Mouse (Mus musculus): ENCODE results near the gene Olfr24. TPM values are rescaled to one million over a fixed set of nuclear protein-coding genes. Genes with fewer than 3 reads are reported as not detected.
"Not testable (repeated sequence)": the region's sequence is repeated elsewhere in the genome, so short reads cannot be mapped to it uniquely, and the experiment has no call there.

Gene Olfr24
- polyA plus RNA-seq (2015; fragmentation: Nextera tagmentation; extraction: Ambion mirVana): not detected in 2 replicates

DNA sequence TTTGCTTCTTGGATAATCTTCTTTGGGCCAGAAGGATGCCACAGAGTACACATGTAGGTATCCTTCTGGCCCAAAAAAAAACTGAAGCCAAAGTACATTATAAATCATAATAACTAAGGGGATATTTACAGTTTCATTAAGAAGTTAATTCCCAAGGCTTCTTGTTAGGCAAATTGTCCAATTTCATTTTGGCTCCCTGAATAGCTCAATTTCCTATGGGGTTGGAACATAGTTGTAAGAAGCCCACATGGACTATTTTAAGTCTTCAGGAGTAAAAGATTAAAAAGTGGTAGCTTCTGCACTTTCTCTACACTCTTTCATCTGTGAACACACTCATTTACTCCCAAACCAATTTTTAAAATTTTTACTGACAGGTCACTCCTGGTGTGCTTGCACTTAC, at the start of gene Olfr24:
Gene Olfr24, minus strand, starts transcription at position 101 of the 400 bp plus-strand sequence.
- no peaks in the 10 kb centered on the region for H3K9me3 ChIP-seq (replicated peaks; ENCODE audit: control insufficient read depth, low read length)
- H3K36me3 ChIP-seq (ENCODE audit: control insufficient read depth, insufficient read depth): no peaks in the 10 kb centered on the region
- no peak for ATAC-seq (ENCODE audit: low read depth)
- no peak within 1 kb of the TSS for H3K4me3 ChIP-seq (ENCODE audit: low read depth, low read length)
- no peak within 1 kb of the TSS for H3K27ac ChIP-seq (ENCODE audit: low read length)
- H3K27me3 ChIP-seq (ENCODE audit: control insufficient read depth, insufficient read depth, low read depth, low read length): no peaks in the 10 kb centered on the region
- no peaks in the 10 kb centered on the region for H3K4me1 ChIP-seq (ENCODE audit: control insufficient read depth, low read depth, low read length)
- H3K4me2 ChIP-seq (ENCODE audit: low read depth, low read length): no peak within 1 kb of the TSS
- no peak within 1 kb of the TSS for H3K9ac ChIP-seq (ENCODE audit: low read depth, low read length)

DNA sequence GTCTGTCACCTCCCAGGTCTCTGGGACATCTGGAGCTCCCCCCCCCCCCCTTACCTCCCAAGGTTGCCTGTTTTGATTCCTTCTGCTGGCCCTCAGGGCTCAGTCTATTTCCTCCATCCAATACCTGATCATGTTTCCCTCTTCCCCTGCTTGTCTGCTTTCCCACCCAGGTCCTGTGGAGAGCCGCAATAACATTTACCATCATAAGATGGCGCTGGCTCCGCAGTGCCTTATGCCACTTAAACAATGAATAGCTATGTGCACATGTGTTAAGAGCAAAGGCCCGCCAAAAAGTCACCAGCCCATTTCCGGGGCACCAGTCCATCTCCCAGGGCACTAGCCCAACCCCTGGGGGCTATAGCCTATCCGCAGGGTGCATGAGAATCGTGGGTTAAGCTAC, 21.5 kb upstream of the Olfr24 start:
- no peaks in the 10 kb centered on the region for H3K9me3 ChIP-seq (replicated peaks; ENCODE audit: control insufficient read depth, low read length)
- H3K27me3 ChIP-seq (ENCODE audit: control insufficient read depth, insufficient read depth, low read depth, low read length): no peaks in the 10 kb centered on the region
- H3K4me2 ChIP-seq (ENCODE audit: low read depth, low read length): no peak overlapping the region
- 47% methylated on average over 7 of the region's 7 CpGs for WGBS (ENCODE audit: insufficient replicate concordance)
- no peak overlapping the region for H3K4me3 ChIP-seq (ENCODE audit: low read depth, low read length)
- no peak for ATAC-seq (ENCODE audit: low read depth)
- H3K36me3 ChIP-seq (ENCODE audit: control insufficient read depth, insufficient read depth): no peaks in the 10 kb centered on the region
- no peak overlapping the region for H3K9ac ChIP-seq (ENCODE audit: low read depth, low read length)
- no peak overlapping the region for H3K27ac ChIP-seq (ENCODE audit: low read length)
- H3K4me1 ChIP-seq (ENCODE audit: control insufficient read depth, low read depth, low read length): no peaks in the 10 kb centered on the region

DNA sequence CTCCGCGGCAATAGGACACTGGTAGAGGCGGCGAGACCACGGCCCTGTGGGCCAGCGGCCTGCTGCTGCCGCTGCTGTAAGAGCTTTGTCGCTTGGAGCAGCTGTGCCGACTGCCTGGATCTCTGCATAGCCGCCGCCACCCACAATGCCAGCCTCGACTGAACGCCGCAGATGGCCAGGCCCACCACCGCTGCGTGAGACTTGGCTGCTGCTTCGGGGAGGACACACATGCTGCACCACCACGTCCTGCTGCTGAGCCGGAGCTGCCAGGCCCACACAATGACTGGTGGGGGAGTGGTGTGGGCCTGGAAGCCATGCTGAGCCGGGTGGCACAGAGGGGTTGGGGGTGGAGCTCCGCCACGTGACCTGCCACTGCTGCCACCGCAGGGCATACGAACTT, 15.7 kb upstream of the Olfr24 start:
- Histone ChIP-seq H3K27ac (ENCODE audit: low read length) (no peak overlapping the region), H3K9me3 (replicated peaks; ENCODE audit: control insufficient read depth, low read length) (no peaks in the 10 kb centered on the region), H3K27me3 (ENCODE audit: control insufficient read depth, insufficient read depth, low read depth, low read length) (no peaks in the 10 kb centered on the region), H3K4me3 (ENCODE audit: low read depth, low read length) (no peak overlapping the region), H3K4me1 (ENCODE audit: control insufficient read depth, low read depth, low read length) (no peaks in the 10 kb centered on the region), H3K9ac (ENCODE audit: low read depth, low read length) (no peak overlapping the region), H3K36me3 (ENCODE audit: control insufficient read depth, insufficient read depth) (no peaks in the 10 kb centered on the region), H3K4me2 (ENCODE audit: low read depth, low read length) (no peak overlapping the region)
- no peak for ATAC-seq (ENCODE audit: low read depth)
- 62% methylated on average over 24 of the region's 24 CpGs for WGBS (ENCODE audit: insufficient replicate concordance)

DNA sequence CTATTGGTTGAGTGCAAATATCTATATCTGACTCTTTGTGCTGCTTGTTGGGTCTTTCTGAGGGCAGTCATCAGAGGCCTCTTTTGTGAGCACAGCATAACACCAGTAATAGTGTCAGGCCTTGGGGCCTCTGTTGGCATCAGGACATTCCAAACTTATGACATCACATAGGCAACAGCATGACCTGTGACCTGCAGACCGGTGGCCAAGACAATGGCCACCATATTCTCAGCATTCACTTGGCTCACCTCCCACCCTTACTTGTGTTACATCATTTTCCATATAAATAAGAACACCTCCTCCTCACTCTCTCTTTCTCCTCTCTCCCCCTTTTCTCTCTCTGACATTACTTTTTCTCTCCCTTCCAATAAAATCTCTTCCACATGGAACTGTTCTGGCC, 15.2 kb upstream of the Olfr24 start:
- 67% methylated on average over 1 of the region's 1 CpGs for WGBS (ENCODE audit: insufficient replicate concordance)

DNA sequence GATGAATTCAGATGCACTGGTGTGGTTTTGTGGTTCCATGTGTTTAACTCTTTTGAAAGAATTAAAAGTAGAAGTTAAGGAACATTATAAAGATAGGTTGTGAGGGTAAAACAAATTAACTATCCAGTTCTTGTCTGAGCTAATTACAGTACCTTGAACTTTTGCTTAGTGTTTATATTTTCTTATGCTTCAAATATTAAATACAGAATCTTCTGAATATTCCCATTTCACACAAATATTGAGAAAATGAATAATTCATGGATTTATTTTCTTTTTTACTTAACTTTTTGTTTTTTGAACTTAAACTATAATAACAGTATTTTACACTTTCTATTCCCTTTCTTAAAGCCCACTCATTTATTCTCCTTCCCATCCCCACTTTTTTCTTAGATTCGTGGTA, 8.2 kb downstream of the Olfr24 start:
- H3K4me1 ChIP-seq (ENCODE audit: control insufficient read depth, low read depth, low read length): no peaks in the 10 kb centered on the region
- no peaks in the 10 kb centered on the region for H3K27me3 ChIP-seq (ENCODE audit: control insufficient read depth, insufficient read depth, low read depth, low read length)
- no peak overlapping the region for H3K27ac ChIP-seq (ENCODE audit: low read length)
- no peaks in the 10 kb centered on the region for H3K36me3 ChIP-seq (ENCODE audit: control insufficient read depth, insufficient read depth)
- ATAC-seq (ENCODE audit: low read depth): no peak
- no peak overlapping the region for H3K4me3 ChIP-seq (ENCODE audit: low read depth, low read length)
- H3K9ac ChIP-seq (ENCODE audit: low read depth, low read length): no peak overlapping the region
- WGBS (ENCODE audit: insufficient replicate concordance): 42% methylated on average over 1 of the region's 1 CpGs
- H3K4me2 ChIP-seq (ENCODE audit: low read depth, low read length): no peak overlapping the region
- H3K9me3 ChIP-seq (replicated peaks; ENCODE audit: control insufficient read depth, low read length): no peaks in the 10 kb centered on the region

More for the DNA sequence above, 15.2 kb upstream of the Olfr24 start:
- Histone ChIP-seq H3K9ac (ENCODE audit: low read depth, low read length) (no peak overlapping the region), H3K27me3 (ENCODE audit: control insufficient read depth, insufficient read depth, low read depth, low read length) (no peaks in the 10 kb centered on the region), H3K9me3 (replicated peaks; ENCODE audit: control insufficient read depth, low read length) (no peaks in the 10 kb centered on the region), H3K36me3 (ENCODE audit: control insufficient read depth, insufficient read depth) (no peaks in the 10 kb centered on the region), H3K4me2 (ENCODE audit: low read depth, low read length) (no peak overlapping the region), H3K27ac (ENCODE audit: low read length) (no peak overlapping the region), H3K4me1 (ENCODE audit: control insufficient read depth, low read depth, low read length) (no peaks in the 10 kb centered on the region), H3K4me3 (ENCODE audit: low read depth, low read length) (no peak overlapping the region)
- no peak for ATAC-seq (ENCODE audit: low read depth)

DNA sequence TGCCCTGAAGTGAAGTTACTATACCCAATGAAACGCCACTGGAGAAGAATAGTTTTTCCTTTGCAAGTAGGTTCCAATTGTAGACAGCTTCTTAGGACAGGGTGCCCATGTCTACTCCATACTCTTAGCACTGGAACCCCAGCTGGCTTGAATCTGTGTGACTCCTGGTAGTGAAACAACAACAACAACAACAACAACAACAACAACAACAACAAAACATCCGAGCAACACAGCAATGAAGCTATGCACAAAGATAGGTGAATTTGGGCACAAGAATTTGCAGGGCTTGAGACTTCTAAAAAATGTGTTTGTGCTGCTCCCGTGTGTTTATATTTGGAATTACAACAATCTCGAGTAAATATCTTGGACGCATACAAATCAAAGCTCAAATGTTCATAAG, 19.2 kb downstream of the Olfr24 start:
- Histone ChIP-seq H3K9me3 (replicated peaks; ENCODE audit: control insufficient read depth, low read length) (no peaks in the 10 kb centered on the region), H3K36me3 (ENCODE audit: control insufficient read depth, insufficient read depth) (no peaks in the 10 kb centered on the region), H3K27me3 (ENCODE audit: control insufficient read depth, insufficient read depth, low read depth, low read length) (no peaks in the 10 kb centered on the region), H3K27ac (ENCODE audit: low read length) (no peak overlapping the region), H3K9ac (ENCODE audit: low read depth, low read length) (no peak overlapping the region), H3K4me1 (ENCODE audit: control insufficient read depth, low read depth, low read length) (no peaks in the 10 kb centered on the region), H3K4me3 (ENCODE audit: low read depth, low read length) (no peak overlapping the region), H3K4me2 (ENCODE audit: low read depth, low read length) (no peak overlapping the region)
- 12% methylated on average over 5 of the region's 5 CpGs for WGBS (ENCODE audit: insufficient replicate concordance)
- no peak for ATAC-seq (ENCODE audit: low read depth)

DNA sequence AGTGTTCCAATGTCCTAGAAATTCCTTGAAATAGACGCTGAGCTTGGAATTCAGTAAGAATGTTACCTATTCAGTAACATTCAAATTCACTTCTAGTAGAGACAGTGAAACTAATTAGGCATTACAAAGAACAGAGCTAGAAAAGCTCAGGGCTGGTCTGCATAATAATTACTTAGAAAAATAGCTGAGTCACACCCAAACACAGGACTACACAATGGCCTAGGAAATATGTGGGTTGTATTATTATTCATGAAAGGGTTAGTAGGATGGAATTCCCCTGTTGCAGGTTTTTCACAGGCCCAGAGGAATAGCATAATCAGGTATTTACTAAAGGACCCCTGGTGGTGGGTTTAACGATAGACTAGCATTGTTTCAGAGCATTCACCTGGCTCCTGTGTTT, 29.6 kb downstream of the Olfr24 start:
- 64% methylated on average over 2 of the region's 2 CpGs for WGBS (ENCODE audit: insufficient replicate concordance)
- not testable (repeated sequence) for H3K4me1 ChIP-seq (ENCODE audit: control insufficient read depth, low read depth, low read length); H3K9ac ChIP-seq (ENCODE audit: low read depth, low read length); H3K27me3 ChIP-seq (ENCODE audit: control insufficient read depth, insufficient read depth, low read depth, low read length); ATAC-seq (ENCODE audit: low read depth); H3K4me2 ChIP-seq (ENCODE audit: low read depth, low read length); H3K27ac ChIP-seq (ENCODE audit: low read length); H3K36me3 ChIP-seq (ENCODE audit: control insufficient read depth, insufficient read depth); H3K4me3 ChIP-seq (ENCODE audit: low read depth, low read length); H3K9me3 ChIP-seq (replicated peaks; ENCODE audit: control insufficient read depth, low read length)

DNA sequence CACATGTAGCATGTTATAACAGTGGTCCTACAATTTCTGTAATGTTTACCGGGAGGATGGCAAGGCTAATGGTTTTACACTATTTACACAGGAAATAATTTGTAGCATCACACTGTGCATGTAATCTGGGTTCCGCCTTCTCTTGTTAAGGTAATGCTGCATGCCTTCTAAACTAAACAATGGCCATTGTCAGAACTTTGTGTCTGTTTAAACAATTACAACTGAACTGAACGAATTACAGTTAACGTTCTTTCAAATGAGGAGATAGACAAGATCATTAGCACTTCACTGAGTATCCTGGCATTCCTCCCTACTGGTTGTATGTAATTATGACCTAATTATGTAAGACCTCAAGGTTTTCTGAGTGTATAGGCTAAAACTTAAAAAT, 41.1 kb downstream of the Olfr24 start:
- 43% methylated on average over 4 of the region's 4 CpGs for WGBS (ENCODE audit: insufficient replicate concordance)
- Histone ChIP-seq H3K4me3 (ENCODE audit: low read depth, low read length) (no peak overlapping the region), H3K9ac (ENCODE audit: low read depth, low read length) (no peak overlapping the region), H3K4me2 (ENCODE audit: low read depth, low read length) (no peak overlapping the region), H3K36me3 (ENCODE audit: control insufficient read depth, insufficient read depth) (no peaks in the 10 kb centered on the region), H3K27me3 (ENCODE audit: control insufficient read depth, insufficient read depth, low read depth, low read length) (no peaks in the 10 kb centered on the region), H3K4me1 (ENCODE audit: control insufficient read depth, low read depth, low read length) (no peaks in the 10 kb centered on the region), H3K27ac (ENCODE audit: low read length) (no peak overlapping the region), H3K9me3 (replicated peaks; ENCODE audit: control insufficient read depth, low read length) (no peaks in the 10 kb centered on the region)
- ATAC-seq (ENCODE audit: low read depth): no peak

DNA sequence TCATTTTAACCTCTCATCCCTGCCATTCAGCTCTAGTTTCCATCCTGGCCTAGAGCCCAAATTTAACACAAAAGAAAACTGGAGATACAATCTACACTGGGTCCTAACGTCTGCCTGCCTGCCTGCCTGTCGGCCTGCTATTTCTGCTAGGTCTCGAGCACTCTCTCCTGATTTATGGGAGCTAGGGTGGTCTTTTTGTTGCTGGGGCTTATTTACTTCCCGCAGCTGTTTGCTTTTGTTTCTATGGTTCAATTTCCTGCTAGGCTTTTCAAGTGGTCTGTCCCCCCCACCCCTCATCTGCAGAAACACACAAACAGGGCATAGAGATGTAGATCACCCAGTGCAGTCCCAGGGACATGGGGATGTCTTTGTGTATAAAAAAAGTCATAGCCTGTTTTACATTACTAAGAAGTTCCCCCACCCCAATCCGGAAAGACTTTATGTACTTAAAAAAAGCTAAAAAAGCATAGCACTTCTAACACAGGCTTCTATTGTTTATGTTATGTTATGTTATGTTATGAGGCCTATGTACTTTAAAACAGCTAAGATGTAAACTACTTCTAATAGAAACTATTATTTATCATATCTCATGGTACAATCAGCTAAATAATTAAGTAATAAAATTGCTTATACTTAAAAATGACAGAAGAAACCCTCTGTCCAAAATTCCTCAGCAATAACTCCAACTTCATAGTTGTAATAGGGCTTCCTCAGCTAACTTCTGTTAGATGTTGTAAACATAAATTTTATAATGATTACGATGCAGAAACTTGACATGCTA, 41.7 kb downstream of the Olfr24 start:
- no peak for ATAC-seq (ENCODE audit: low read depth)
- Histone ChIP-seq H3K27me3 (ENCODE audit: control insufficient read depth, insufficient read depth, low read depth, low read length) (no peaks in the 10 kb centered on the region), H3K4me1 (ENCODE audit: control insufficient read depth, low read depth, low read length) (no peaks in the 10 kb centered on the region), H3K36me3 (ENCODE audit: control insufficient read depth, insufficient read depth) (no peaks in the 10 kb centered on the region), H3K4me2 (ENCODE audit: low read depth, low read length) (no peak overlapping the region), H3K9me3 (replicated peaks; ENCODE audit: control insufficient read depth, low read length) (no peaks in the 10 kb centered on the region), H3K9ac (ENCODE audit: low read depth, low read length) (no peak overlapping the region), H3K4me3 (ENCODE audit: low read depth, low read length) (no peak overlapping the region), H3K27ac (ENCODE audit: low read length) (no peak overlapping the region)
- 34% methylated on average over 6 of the region's 6 CpGs for WGBS (ENCODE audit: insufficient replicate concordance)

Data from liver, embryonic 16.5 days (tissue).